Mouse (Mus musculus) cerebellum, postnatal 36 days (tissue): ENCODE results near the gene Klk7.

Experiments used
- DNase-seq, 2 experiments: peaks; one replicate each; pipeline ENCODE4 v3.0.0; 2021 to 2022; ENCODE audit warnings: mixed read lengths in 2 of 2

The Klk7 gene

GRCm38 (mm10) chr7:43810994-43811393 lies at the start of gene Klk7:
Gene Klk7 (plus strand): TSS chr7:43811294.
- DNase-seq = no peak

- no peak for DNase-seq
Measured at GRCm38 (mm10) chr7:43766484-43766883, 44.6 kb upstream of the Klk7 start.

GRCm38 (mm10) chr7:43768597-43768996 lies 42.5 kb upstream of the Klk7 start, which contains the start of gene Klk12:
Gene Klk12 (plus strand): TSS chr7:43768897.
- DNase-seq = no peak

GRCm38 (mm10) chr7:43769636-43770035 lies 41.5 kb upstream of the Klk7 start:
- DNase-seq = no peak

GRCm38 (mm10) chr7:43770701-43771100 lies 40.4 kb upstream of the Klk7 start:
- no peak for DNase-seq

- DNase-seq = no peak
Measured at GRCm38 (mm10) chr7:43771916-43772315, 39.2 kb upstream of the Klk7 start.

GRCm38 (mm10) chr7:43772901-43773300 lies 38.2 kb upstream of the Klk7 start:
- no peak for DNase-seq

- DNase-seq = no peak
Measured at GRCm38 (mm10) chr7:43774364-43774763, 36.7 kb upstream of the Klk7 start, which contains the start of gene Klk11. Gene Klk11 (plus strand): TSS chr7:43774604.

- no peak for DNase-seq
Measured at GRCm38 (mm10) chr7:43774802-43775201, 36.3 kb upstream of the Klk7 start.

- no peak for DNase-seq
Measured at GRCm38 (mm10) chr7:43775311-43776057, 35.6 kb upstream of the Klk7 start.

GRCm38 (mm10) chr7:43776506-43776905 lies 34.6 kb upstream of the Klk7 start:
- no peak for DNase-seq

- DNase-seq = no peak
Measured at GRCm38 (mm10) chr7:43777423-43777822, 33.7 kb upstream of the Klk7 start.

GRCm38 (mm10) chr7:43778176-43778970 lies 32.7 kb upstream of the Klk7 start:
- DNase-seq = no peak

GRCm38 (mm10) chr7:43780241-43780640 lies 30.9 kb upstream of the Klk7 start:
- DNase-seq = no peak

- no peak for DNase-seq
Measured at GRCm38 (mm10) chr7:43780746-43781145, 30.3 kb upstream of the Klk7 start, which contains the start of gene Klk10. Gene Klk10 (plus strand): TSS chr7:43781035.

GRCm38 (mm10) chr7:43781541-43781940 lies 29.6 kb upstream of the Klk7 start:
- DNase-seq = no peak

- peak; percentile 41 for DNase-seq
Measured at GRCm38 (mm10) chr7:43782275-43783265, 28.5 kb upstream of the Klk7 start.

- no peak for DNase-seq
Measured at GRCm38 (mm10) chr7:43785286-43785685, 25.8 kb upstream of the Klk7 start.

GRCm38 (mm10) chr7:43788096-43788495 lies 23.0 kb upstream of the Klk7 start:
- no peak for DNase-seq

- no peak for DNase-seq
Measured at GRCm38 (mm10) chr7:43789295-43789694, 21.8 kb upstream of the Klk7 start.

GRCm38 (mm10) chr7:43791591-43791990 lies 19.5 kb upstream of the Klk7 start, which contains the start of gene Klk9:
Gene Klk9 (plus strand): TSS chr7:43791891.
- DNase-seq = no peak

GRCm38 (mm10) chr7:43796355-43796754 lies 14.7 kb upstream of the Klk7 start:
- no peak for DNase-seq
